21 mouse cellular contexts compared by ENCODE assay signal in genomic region chr11:116636607-116637006, GRCm38 (mm10). TPM values are rescaled to one million over a fixed set of nuclear protein-coding genes. Genes with fewer than 3 reads are reported as not detected.
DNase-seq lines count a peak whose midpoint lies in the region; ATAC-seq and TF ChIP-seq lines count a peak whose summit lies in the region.
"Not testable (repeated sequence)": the region's sequence is repeated elsewhere in the genome, so short reads cannot be mapped to it uniquely, and the experiment has no call there.
"Had no signal": no experiment of that assay in that cellular context is flagged by ENCODE, and none has a peak within 500 bp of the region (broad histone marks: within the 10 kb centered on the region; RNA-seq: fewer than 3 reads in every experiment).

No protein-coding gene starts in this region.

- H3K4me3 ChIP-seq in gastrocnemius, adult 2 months; intestine, postnatal 0 days (ENCODE audit: low read depth, low read length); left cerebral cortex, adult 2 months; midbrain, postnatal 0 days (ENCODE audit: low read depth, low read length): not testable (repeated sequence)

- WGBS in intestine, postnatal 0 days, result 70% methylated on average over 8 of the region's 8 CpGs
- 73% methylated on average over 8 of the region's 8 CpGs for WGBS in midbrain, postnatal 0 days

- H3K27ac ChIP-seq in gastrocnemius, adult 2 months; intestine, postnatal 0 days (ENCODE audit: low read depth, low read length); left cerebral cortex, adult 2 months; midbrain, postnatal 0 days (ENCODE audit: low read depth, low read length): not testable (repeated sequence)

- H3K4me2 ChIP-seq in intestine, postnatal 0 days (replicated peaks; ENCODE audit: low read depth); midbrain, postnatal 0 days (ENCODE audit: low read depth, low read length, poor library complexity, severe bottlenecking): not testable (repeated sequence)

- DNase-seq in CD4-positive, CD25-positive, alpha-beta regulatory T cell, adult 2 months (ENCODE audit: low read depth, low spot score), result peak; percentile 42
- DNase-seq in R1 (ENCODE audit: low read depth, low spot score), result peak; percentile 44
- DNase-seq in gastrocnemius, adult 2 months, result peak; percentile 26
- not testable (repeated sequence) for DNase-seq in left cerebral cortex, adult 2 months (ENCODE audit: extremely low spot score in 1 of 2, low spot score in 2 of 2); midbrain, postnatal 0 days (ENCODE audit: low spot score)
- DNase-seq in thymus, postnatal 36 days, result peak; percentile 39 to 53

- H3K36me3 ChIP-seq in intestine, postnatal 0 days (ENCODE audit: control insufficient read depth, insufficient read depth); midbrain, postnatal 0 days (ENCODE audit: insufficient read depth, low read length): not testable (repeated sequence)

- H3K9ac ChIP-seq in intestine, postnatal 0 days (ENCODE audit: low read depth, low read length); midbrain, postnatal 0 days (replicated peaks; ENCODE audit: low read length, poor library complexity, severe bottlenecking): not testable (repeated sequence)

- TF ChIP-seq CTCF in gastrocnemius, adult 2 months (IDR thresholded peaks at IDR 0.05), result peak; percentile 42
- TF ChIP-seq CTCF in intestine, postnatal 0 days (IDR thresholded peaks at IDR 0.05; ENCODE audit: low read depth), result peak; percentile 42; the same call in 1 of the 2 replicates
- TF ChIP-seq CTCF in left cerebral cortex, adult 2 months (IDR thresholded peaks at IDR 0.05), result peak; percentile 41
- peak; percentile 31 for TF ChIP-seq CTCF in midbrain, postnatal 0 days (IDR thresholded peaks at IDR 0.05)

- H3K4me1 ChIP-seq in intestine, postnatal 0 days (replicated peaks; ENCODE audit: control insufficient read depth, insufficient read depth, low read length); midbrain, postnatal 0 days (ENCODE audit: insufficient read depth, low read length): not testable (repeated sequence)

- ATAC-seq in intestine, postnatal 0 days; midbrain, postnatal 0 days (ENCODE audit: low FRiP score): not testable (repeated sequence)

- H3K27me3 ChIP-seq in intestine, postnatal 0 days (replicated peaks; ENCODE audit: control insufficient read depth, insufficient read depth, low read length); midbrain, postnatal 0 days (ENCODE audit: insufficient read depth, low read length): not testable (repeated sequence)

- intact Hi-C loops in gastrocnemius, adult 2 months (cut with DNase I); left cerebral cortex, adult 2 months (cut with DNase I): not testable (repeated sequence)

- H3K9me3 ChIP-seq in intestine, postnatal 0 days (ENCODE audit: control insufficient read depth); midbrain, postnatal 0 days (ENCODE audit: low read length): not testable (repeated sequence)

RNA-seq across cellular contexts. Expression of gene Rhbdf2, which starts 9.8 kb away (rescaled TPM):
- total RNA-seq in gastrocnemius, adult 2 months (2021), result 10 to 100 TPM; 11.6 to 14.4 TPM
- 7.6 and 8.4 TPM in 2 replicates for polyA plus RNA-seq in intestine, postnatal 0 days (2015; fragmentation: Nextera tagmentation; extraction: Ambion mirVana)
- total RNA-seq in left cerebral cortex, adult 2 months (2021), result 1 to 10 TPM; 1.9 to 2.0 TPM
- 3.4 and 4.5 TPM in 2 replicates for total RNA-seq in midbrain, postnatal 0 days (2014; rRNA removed)
- polyA plus RNA-seq in midbrain, postnatal 0 days (2015; fragmentation: Nextera tagmentation; extraction: Ambion mirVana), result 1.0 TPM in 2 replicates

RNA-seq across cellular contexts. Expression of gene Prcd, which starts 16.7 kb away (rescaled TPM):
- total RNA-seq in gastrocnemius, adult 2 months (2021), result 1 to 10 TPM in 1 of 2 experiments, not detected in 1; 1.0 TPM
- polyA plus RNA-seq in intestine, postnatal 0 days (2015; fragmentation: Nextera tagmentation; extraction: Ambion mirVana), result 0.84 and 1.1 TPM in 2 replicates
- total RNA-seq in left cerebral cortex, adult 2 months (2021), result 1 to 10 TPM; 5.4 to 5.8 TPM
- total RNA-seq in midbrain, postnatal 0 days (2014; rRNA removed), result 3.7 TPM in 1 of 2 replicates, not detected in the other
- 4.8 and 6.0 TPM in 2 replicates for polyA plus RNA-seq in midbrain, postnatal 0 days (2015; fragmentation: Nextera tagmentation; extraction: Ambion mirVana)
- polyA plus RNA-seq: heart, embryonic 12.5 days; inflammation-experienced regulatory T-cells, adult 6 months had no signal

RNA-seq across cellular contexts. Expression of gene Cygb, which starts 17.5 kb away (rescaled TPM):
- 10 to 100 TPM in 1 of 2 experiments, 1 to 10 TPM in 1; 9.6 to 14.7 TPM for total RNA-seq in gastrocnemius, adult 2 months (2021)
- polyA plus RNA-seq in intestine, postnatal 0 days (2015; fragmentation: Nextera tagmentation; extraction: Ambion mirVana), result 17.5 and 20.2 TPM in 2 replicates
- total RNA-seq in left cerebral cortex, adult 2 months (2021), result 10 to 100 TPM; 42.8 to 45.3 TPM
- total RNA-seq in midbrain, postnatal 0 days (2014; rRNA removed), result 38.7 and 44.2 TPM in 2 replicates
- 40.5 and 43.5 TPM in 2 replicates for polyA plus RNA-seq in midbrain, postnatal 0 days (2015; fragmentation: Nextera tagmentation; extraction: Ambion mirVana)
- total RNA-seq: hematopoietic stem cell, adult 5-6 weeks had no signal

RNA-seq across cellular contexts. Expression of gene Aanat, which starts 50.4 kb away (rescaled TPM):
- total RNA-seq in gastrocnemius, adult 2 months (2021), result not detected
- not detected in 2 replicates for polyA plus RNA-seq in intestine, postnatal 0 days (2015; fragmentation: Nextera tagmentation; extraction: Ambion mirVana)
- total RNA-seq in left cerebral cortex, adult 2 months (2021), result 1 to 10 TPM; 1.3 to 2.2 TPM
- total RNA-seq in midbrain, postnatal 0 days (2014; rRNA removed), result 0.52 and 0.82 TPM in 2 replicates
- 0.90 and 0.94 TPM in 2 replicates for polyA plus RNA-seq in midbrain, postnatal 0 days (2015; fragmentation: Nextera tagmentation; extraction: Ambion mirVana)
- total RNA-seq: adrenal gland, adult 8-10 months; gastrocnemius, postnatal 25 days; heart, adult 18-20 months; hematopoietic stem cell, adult 5-6 weeks had no signal
- polyA plus RNA-seq: embryonic facial prominence, embryonic 11.5 days; heart, embryonic 12.5 days; heart, postnatal 0 days; inflammation-experienced regulatory T-cells, adult 6 months; kidney, embryonic 16.5 days; large intestine, adult 2 months; liver, embryonic 15.5 days; lung, embryonic 16.5 days; spleen, adult 2 months; thymus, postnatal 0 days had no signal

RNA-seq across cellular contexts. Expression of gene Ube2o, which starts 55.4 kb away (rescaled TPM):
- total RNA-seq in gastrocnemius, adult 2 months (2021), result 10 to 100 TPM; 19.4 to 22.9 TPM
- 3.7 and 4.8 TPM in 2 replicates for polyA plus RNA-seq in intestine, postnatal 0 days (2015; fragmentation: Nextera tagmentation; extraction: Ambion mirVana)
- 100 to 1,000 TPM; 123 to 125 TPM for total RNA-seq in left cerebral cortex, adult 2 months (2021)
- 109 and 112 TPM in 2 replicates for total RNA-seq in midbrain, postnatal 0 days (2014; rRNA removed)
- 35.2 and 35.7 TPM in 2 replicates for polyA plus RNA-seq in midbrain, postnatal 0 days (2015; fragmentation: Nextera tagmentation; extraction: Ambion mirVana)
